Mouse (Mus musculus): Measurements from ENCODE around the gene Tectb.

DNA sequence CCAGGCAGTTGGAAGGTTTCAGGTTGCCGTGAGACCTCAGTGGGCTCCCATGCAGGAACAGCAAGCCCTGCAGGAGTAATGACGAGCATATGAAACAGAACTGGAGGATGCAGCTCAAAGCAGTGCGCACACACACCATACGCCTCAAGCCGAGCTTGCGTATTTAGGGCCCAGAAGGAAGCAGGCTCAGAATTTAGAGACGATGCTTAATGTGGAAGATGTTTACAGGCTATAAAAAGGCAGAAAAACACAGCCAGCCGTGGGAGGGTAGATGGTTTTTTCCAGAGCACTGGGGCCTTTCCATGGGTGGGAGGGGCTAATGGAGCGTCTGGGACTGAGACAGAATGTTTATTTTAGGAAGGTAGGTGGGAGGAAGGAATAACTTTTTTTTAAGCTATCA lies 36.8 kb downstream of the Tectb start:
- no peak for TF ChIP-seq CTCF (IDR thresholded peaks at IDR 0.05; ENCODE audit: low read depth)
- TF ChIP-seq EP300 (IDR thresholded peaks at IDR 0.05; ENCODE audit: low read depth), result no peak

Measured in liver, embryonic 14.5 days (tissue).